Mouse (Mus musculus): Measurements from ENCODE around the gene 1700029J07Rik.

1700029J07Rik gene

GRCm38 (mm10) chr8:45973988-45974505 is 1.0 kb downstream of the 1700029J07Rik start:
- in situ Hi-C loops (cut with MboI, MseI), result loop anchor here in 1 of 2 experiments (10.0 kb wide), 1 partner anchor 181 kb away; the partner anchor contains the start of genes Cfap97 and Snx25

GRCm38 (mm10) chr8:45970894-45971293 is 4.2 kb downstream of the 1700029J07Rik start:
- in situ Hi-C loops (cut with MboI, MseI), result loop anchor here in 1 of 2 experiments (10.0 kb wide), 1 partner anchor 184 kb away; the partner anchor contains the start of genes Cfap97 and Snx25

GRCm38 (mm10) chr8:45950622-45951021 is 24.4 kb downstream of the 1700029J07Rik start:
- in situ Hi-C loops (cut with MboI, MseI), result no loop called here

- in situ Hi-C loops (cut with MboI, MseI), result no loop called here
Measured at GRCm38 (mm10) chr8:45946283-45946682, 28.8 kb downstream of the 1700029J07Rik start.

- in situ Hi-C loops (cut with MboI, MseI), result loop anchor here (5.0 to 10.0 kb wide), 4 partner anchors 120 to 572 kb away; no protein-coding TSS in a partner anchor
Measured at GRCm38 (mm10) chr8:45936986-45937385, 38.1 kb downstream of the 1700029J07Rik start.

GRCm38 (mm10) chr8:45934582-45935014 is 40.5 kb downstream of the 1700029J07Rik start, which contains the start of gene Ccdc110:
Ccdc110 (plus strand) TSS chr8:45934619.
- in situ Hi-C loops (cut with MboI, MseI), result loop anchor here (5.0 to 10.0 kb wide), 4 partner anchors 117 to 570 kb away; no protein-coding TSS in a partner anchor

- in situ Hi-C loops (cut with MboI, MseI), result no loop called here
Measured at GRCm38 (mm10) chr8:45922116-45922515, 52.9 kb downstream of the 1700029J07Rik start.

- in situ Hi-C loops (cut with MboI, MseI), result no loop called here
Measured at GRCm38 (mm10) chr8:45920392-45920791, 54.7 kb downstream of the 1700029J07Rik start.

- in situ Hi-C loops (cut with MboI, MseI), result no loop called here
Measured at GRCm38 (mm10) chr8:45918891-45919290, 56.2 kb downstream of the 1700029J07Rik start.

GRCm38 (mm10) chr8:45917040-45917679 is 57.9 kb downstream of the 1700029J07Rik start:
- in situ Hi-C loops (cut with MboI, MseI), result no loop called here

- in situ Hi-C loops (cut with MboI, MseI), result no loop called here
Measured at GRCm38 (mm10) chr8:45916496-45916895, 58.6 kb downstream of the 1700029J07Rik start.

- in situ Hi-C loops (cut with MboI, MseI), result no loop called here
Measured at GRCm38 (mm10) chr8:45913707-45914106, 61.3 kb downstream of the 1700029J07Rik start.

GRCm38 (mm10) chr8:45906251-45906619 is 68.8 kb downstream of the 1700029J07Rik start:
- in situ Hi-C loops (cut with MboI, MseI), result no loop called here

- in situ Hi-C loops (cut with MboI, MseI), result no loop called here
Measured at GRCm38 (mm10) chr8:45905591-45906250, 69.3 kb downstream of the 1700029J07Rik start.

GRCm38 (mm10) chr8:45903659-45904058 is 71.4 kb downstream of the 1700029J07Rik start:
- in situ Hi-C loops (cut with MboI, MseI), result no loop called here

Measured in T-helper 17 cell (primary cell).